Mouse (Mus musculus) lung, adult 2 months (tissue): ENCODE measurements around the gene Olfr575.

Experiments
- CTCF ChIP-seq: fragments of 200-500 bp; IDR thresholded peaks from 2 replicates; pipeline ENCODE4 v1.5.1; 2011; ENCODE audit warnings: mild to moderate bottlenecking, low read length, control low read depth; ENCODE audit not compliant: insufficient read depth
- POLR2A ChIP-seq: fragments of 200-500 bp; IDR thresholded peaks from 2 replicates; pipeline ENCODE4 v1.6.1; 2011; ENCODE audit warnings: low read depth, mild to moderate bottlenecking, control low read depth, low read length, borderline replicate concordance; ENCODE audit errors: extremely low read depth

GRCm38 (mm10) chr7:102943417-102943816 is 15.2 kb downstream of the Olfr575 start:
- TF ChIP-seq POLR2A (no peak), CTCF (no peak)
